Mouse (Mus musculus): ENCODE data around the gene Tbcd.

Gene Tbcd

DNA sequence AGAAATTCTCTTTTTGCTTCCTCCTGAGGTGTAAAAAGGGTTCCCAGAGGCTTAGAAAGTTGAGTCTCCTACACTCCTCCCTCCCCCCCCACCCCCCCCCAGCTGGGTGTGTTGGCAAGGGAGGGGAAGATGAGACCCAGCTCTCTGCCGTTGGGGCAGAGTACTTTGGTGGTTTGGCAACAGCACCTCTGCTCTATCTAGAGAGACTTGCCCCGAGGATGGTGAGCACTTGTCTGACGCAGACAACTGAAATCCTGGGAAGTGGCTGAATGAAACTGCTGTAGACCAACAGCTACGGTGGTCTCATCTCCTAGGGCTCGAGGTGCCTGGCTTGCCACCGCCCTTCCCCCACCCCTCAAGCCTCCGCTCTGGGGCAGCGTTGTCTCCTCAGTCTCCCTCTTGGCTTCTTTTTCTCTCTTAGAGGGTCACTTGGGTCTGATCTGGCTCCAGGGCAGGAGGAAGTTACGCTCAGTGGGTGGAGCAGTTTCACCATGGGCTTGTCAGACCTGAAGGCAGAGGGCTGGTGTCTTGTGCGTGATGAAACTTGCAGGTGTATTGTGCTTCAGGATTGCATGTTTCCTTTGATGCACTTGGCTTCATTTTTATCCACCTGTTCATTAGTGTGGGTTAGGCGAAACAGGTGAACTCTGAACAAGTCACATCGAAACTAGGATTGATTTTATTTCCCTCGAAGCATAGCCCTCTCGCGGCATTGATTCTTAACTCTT is 27.9 kb downstream of the Tbcd start:
- DNase-seq: no peak

DNA sequence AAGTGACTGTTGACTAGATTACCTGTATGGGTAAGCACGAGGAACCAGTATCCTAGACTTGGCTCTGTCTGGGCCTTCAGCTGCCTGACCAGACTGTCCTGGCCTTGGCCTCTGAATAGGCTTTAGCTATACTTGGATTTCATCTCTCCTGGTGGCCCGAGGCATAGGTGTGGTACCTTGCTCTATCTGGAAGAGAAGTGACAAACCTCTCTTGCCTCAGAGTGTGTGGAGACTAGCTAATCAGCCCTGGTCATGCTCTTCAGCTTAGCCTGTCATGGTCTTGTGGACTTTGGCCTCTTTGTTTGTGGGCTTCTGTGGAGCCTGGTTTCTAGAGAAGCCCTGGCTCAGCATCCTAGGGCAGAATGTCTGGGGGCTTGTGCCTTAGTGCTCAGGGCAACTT is 29.4 kb downstream of the Tbcd start:
- no peak for DNase-seq

DNA sequence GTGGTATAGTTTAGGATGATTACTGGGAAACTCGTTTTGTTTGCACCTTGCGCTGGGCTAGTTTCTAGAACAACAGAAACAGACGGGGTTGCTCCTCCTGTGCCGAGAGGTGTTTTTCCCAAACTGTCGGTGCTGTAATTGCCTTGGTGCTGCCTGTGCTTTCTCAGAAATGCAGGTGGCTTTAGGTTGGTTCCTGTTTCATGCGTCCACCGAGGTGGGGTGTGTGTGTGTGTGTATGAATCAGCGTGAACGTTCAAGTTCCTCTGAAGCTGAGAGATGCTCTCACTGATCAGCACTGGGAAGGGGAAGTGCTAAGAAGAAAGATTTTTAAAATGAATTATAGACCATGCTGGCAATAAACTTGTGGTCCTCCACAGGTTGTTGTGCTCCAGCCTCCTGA is 34.1 kb downstream of the Tbcd start:
- no peak for DNase-seq

- DNase-seq: no peak
Measured at GRCm38 (mm10) chr11:121490651-121491050, 38.9 kb downstream of the Tbcd start.

DNA sequence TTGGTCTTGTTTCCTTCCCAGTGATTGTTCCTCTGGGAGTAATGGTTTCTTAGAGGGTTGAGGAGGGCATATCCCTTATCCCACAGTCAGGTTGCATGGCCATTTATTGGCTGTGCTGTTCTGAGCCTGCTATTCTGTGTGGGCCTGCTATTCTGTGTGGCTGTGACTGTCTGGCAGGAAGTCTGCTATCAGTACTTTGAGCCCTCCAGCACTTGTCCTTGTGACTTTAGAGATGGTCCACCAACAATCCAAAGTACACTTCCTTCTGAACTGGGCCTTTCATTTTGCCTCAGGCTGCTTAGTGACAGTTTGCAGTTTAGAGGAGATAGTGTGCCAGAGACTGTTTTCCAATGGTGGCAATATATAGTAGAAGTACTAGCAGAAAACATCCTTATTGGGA is 48.8 kb downstream of the Tbcd start:
- no peak for DNase-seq

DNA sequence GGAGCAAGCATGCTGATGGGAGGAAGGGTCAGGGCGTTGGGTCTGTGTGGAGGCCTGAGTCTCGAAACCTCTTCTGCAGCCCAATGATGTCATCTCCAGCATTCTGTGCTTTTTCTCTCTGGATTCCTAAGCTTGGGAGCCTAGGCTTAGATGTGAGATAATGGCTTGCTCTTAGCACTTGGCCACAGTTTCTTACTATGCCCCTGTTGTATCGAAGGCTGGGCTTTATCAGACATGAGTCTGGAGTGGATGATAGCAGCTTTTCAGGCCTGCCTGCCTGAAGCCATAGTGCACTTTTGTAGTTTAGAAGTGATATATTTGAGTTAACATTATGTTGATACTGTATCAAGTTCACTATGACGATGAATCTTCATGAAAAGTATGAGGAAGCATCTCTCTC is 49.8 kb downstream of the Tbcd start:
- no peak for DNase-seq

GRCm38 (mm10) chr11:121502000-121502860 is 50.5 kb downstream of the Tbcd start:
- no peak for DNase-seq

GRCm38 (mm10) chr11:121508478-121508877 is 56.7 kb downstream of the Tbcd start:
- no peak for DNase-seq

DNA sequence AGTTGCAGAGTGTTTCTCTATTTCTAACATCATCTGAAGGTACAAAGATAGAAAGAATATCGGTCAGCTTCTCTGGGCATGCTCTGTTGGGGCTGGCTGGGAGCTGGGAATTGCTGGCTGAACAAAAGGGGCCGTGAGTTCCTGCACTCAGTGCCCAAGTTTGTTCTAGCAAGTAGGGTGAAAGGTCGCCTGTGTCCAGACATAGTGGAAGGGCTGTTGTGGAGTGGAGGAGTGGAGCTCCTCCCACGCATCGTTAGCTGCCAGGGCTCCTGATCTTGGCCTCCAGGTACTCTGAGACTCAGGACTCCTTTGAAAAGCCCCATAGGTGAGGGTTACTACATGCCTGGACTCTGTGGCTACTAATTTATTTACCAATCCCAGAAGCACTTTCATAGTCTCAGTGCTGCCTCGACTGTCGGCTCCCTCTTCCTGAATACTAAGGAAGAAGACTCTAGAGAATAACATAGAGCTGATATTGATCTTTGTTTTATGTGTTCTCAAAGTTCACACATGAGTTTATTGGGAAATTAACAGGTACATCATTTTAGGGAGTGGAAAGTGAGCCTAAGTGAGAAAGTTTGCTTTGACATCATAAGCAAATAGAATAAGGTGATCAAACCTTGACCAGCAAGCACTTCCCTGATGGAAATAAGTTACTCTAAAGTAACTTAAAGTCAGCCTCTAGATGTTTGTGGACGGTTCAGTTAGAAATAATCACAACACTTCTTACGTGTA is 58.9 kb downstream of the Tbcd start:
- no peak for DNase-seq

DNA sequence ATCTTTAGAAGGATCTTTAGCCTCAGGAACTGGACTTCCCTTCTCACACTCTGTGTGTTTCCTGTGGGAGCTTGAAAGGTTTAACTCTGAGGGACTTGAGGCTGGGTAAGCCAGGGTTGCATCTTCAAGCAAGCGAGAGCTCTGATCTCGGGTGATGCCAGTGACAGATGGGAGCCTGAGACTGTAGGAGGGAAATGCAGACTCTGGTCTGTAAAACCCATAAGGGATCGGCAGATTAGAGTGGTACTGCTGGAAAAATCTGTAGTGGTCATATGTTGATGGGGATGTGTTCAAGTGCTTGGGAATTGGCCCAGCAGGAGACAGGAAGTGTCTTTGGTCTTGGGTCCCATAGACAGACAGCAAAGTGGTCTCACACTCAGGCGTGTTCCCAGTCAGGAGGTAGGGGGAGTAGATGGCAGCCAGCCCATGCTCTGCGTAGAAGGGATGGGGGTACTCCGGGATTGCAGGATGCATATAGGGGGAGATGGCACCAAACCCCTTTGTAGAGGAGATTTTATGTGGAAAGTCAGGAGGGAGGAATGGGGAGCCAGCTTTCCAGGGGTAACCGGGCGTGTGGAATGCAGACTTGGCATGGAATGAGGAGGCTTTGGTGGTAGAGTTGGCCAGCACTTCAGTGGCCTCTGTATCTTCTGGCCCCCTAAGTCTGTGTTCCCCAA is 61.3 kb downstream of the Tbcd start:
- DNase-seq: peak; percentile 21 to 29

- no peak for DNase-seq
Measured at GRCm38 (mm10) chr11:121515996-121516395, 64.2 kb downstream of the Tbcd start.

GRCm38 (mm10) chr11:121516906-121517305 is 65.2 kb downstream of the Tbcd start:
- DNase-seq: no peak

GRCm38 (mm10) chr11:121517687-121518465 is 66.1 kb downstream of the Tbcd start:
- no peak for DNase-seq

- DNase-seq: no peak
Measured at GRCm38 (mm10) chr11:121519131-121519530, 67.4 kb downstream of the Tbcd start, which contains the start of gene Zfp750. Gene Zfp750, minus strand, starts transcription at chr11:121519333.

DNA sequence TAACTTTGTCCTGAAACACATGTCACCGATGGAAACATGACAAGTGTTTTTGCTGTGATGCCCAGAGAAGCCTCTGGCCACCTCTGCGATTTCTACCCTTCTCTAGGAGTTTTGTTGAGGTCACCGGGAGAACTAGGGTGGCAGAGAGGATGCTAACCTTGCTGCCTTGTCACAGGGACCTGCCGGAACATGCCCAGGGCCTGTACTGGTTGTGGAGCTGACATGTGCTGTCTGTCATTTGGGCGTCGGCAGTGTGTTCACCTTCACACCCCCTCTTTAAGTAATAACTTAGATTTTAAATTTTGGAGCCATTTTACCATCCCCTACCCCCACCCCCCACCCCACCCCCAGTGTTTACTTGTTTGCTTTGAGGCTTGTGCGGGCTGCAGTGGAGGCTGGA is 68.0 kb downstream of the Tbcd start:
- DNase-seq: no peak

DNA sequence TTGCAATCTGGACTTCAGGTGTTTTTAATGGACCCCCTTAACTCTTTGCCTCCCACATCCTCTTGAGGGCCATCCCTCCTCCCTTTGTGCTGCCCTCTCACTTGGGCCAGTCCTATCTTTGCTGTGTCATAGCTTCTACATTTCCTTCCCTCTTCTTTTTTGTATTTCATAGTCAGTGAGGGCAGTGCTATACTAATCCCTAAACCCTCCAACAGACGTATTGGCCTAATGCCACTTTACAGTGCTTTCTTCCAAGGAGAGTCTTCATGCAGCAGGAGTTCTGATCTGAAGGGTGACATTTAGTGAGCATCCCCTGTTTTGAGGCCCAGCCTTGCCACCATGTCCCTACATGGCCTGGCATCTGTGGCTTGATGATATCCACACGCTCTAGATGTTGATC is 69.0 kb downstream of the Tbcd start:
- no peak for DNase-seq

DNA sequence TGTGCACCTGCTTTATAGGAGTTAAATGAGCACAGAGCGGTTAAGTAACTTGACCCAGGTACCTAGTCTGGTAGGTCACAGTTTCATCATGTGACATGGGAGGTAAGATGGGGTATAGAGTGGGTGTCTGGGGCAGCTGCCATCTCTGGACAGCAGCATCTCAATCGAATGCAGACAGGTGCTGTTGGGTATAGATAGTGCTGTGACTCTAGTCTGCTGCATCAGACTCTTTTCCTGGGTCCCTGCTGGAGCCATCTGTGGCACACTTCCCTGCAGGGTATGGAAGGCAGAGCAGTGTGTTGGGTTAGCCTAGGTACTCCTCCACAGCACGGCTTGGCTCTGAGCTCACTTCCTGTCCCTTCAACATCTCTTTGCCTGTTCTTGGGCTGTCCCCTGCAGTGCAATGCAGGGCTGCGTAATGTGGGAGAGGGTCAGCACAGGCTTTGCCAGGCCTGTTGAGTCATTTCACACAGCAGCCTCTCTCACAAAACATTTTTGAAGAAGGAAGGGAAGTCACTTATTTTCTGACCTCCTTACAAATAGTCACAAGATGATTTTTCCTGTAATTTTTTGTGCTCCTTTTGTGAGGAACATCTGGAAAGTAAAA is 70.5 kb downstream of the Tbcd start:
- no peak for DNase-seq

DNA sequence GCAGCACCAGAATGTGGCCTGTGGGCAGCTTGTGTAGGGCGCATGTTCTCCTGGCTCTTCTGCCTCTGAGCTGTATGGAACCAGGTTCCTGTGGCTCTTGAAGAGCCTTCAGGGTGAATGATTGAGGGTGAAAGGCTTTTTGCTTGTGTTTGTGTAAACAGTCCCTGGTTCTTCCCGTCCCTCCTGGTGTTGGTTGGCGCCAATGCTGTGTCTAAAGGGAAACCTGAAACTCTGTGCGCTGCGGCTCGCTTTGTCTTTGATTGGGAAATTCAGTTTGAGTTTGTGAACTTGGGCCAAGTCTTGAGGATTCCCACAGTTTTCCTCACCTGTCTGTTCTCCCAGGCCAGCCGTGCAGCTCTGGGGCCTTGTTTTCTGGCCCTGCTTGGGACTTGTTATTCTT is 72.4 kb downstream of the Tbcd start:
- DNase-seq: no peak

GRCm38 (mm10) chr11:121529747-121530146 is 78.0 kb downstream of the Tbcd start:
- no peak for DNase-seq

- no peak for DNase-seq
Measured at GRCm38 (mm10) chr11:121536528-121536927, 84.8 kb downstream of the Tbcd start.

GRCm38 (mm10) chr11:121542471-121542870 is 90.7 kb downstream of the Tbcd start:
- DNase-seq: no peak

All from cerebellum, postnatal 36 days (tissue).